Mouse (Mus musculus) intestine, embryonic 15.5 days (tissue): ENCODE data around the gene D17H6S53E. TPM values are rescaled to one million over a fixed set of nuclear protein-coding genes. Genes with fewer than 3 reads are reported as not detected.
"Not testable (repeated sequence)": the region's sequence is repeated elsewhere in the genome, so short reads cannot be mapped to it uniquely, and the experiment has no call there.

Experiments used
- ATAC-seq: fragments of 200-750 bp; cut with Nextera tagmentation; 2 replicates; pipeline ENCODE4 v1.8.0; 2017; ENCODE audit warnings: moderate TSS enrichment, moderate library complexity
- H3K27ac ChIP-seq: fragments of 300-500 bp; sonication (generic); 2 replicates; pipeline ENCODE4 v1.5.1; 2015; ENCODE audit warnings: mild to moderate bottlenecking, inconsistent platforms
- H3K27me3 ChIP-seq: fragments of 300-500 bp; sonication (generic); replicated peaks from 2 replicates; pipeline ENCODE4 v1.6.1; 2015; ENCODE audit warnings: inconsistent platforms
- H3K36me3 ChIP-seq: fragments of 300-500 bp; sonication (generic); 2 replicates; pipeline ENCODE4 v1.6.1; 2015; ENCODE audit warnings: inconsistent platforms
- H3K4me1 ChIP-seq: fragments of 300-500 bp; sonication (generic); replicated peaks from 2 replicates; pipeline ENCODE4 v1.6.1; 2015; ENCODE audit warnings: inconsistent platforms
- H3K4me2 ChIP-seq: fragments of 300-500 bp; sonication (generic); replicated peaks from 2 replicates; pipeline ENCODE4 v1.6.1; 2015; ENCODE audit warnings: mild to moderate bottlenecking, inconsistent platforms
- H3K4me3 ChIP-seq: fragments of 300-500 bp; sonication (generic); replicated peaks from 2 replicates; pipeline ENCODE4 v1.5.1; 2015; ENCODE audit warnings: inconsistent platforms
- H3K9ac ChIP-seq: fragments of 300-500 bp; sonication (generic); 2 replicates; pipeline ENCODE4 v1.6.1; 2015; ENCODE audit warnings: inconsistent platforms
- H3K9me3 ChIP-seq: fragments of 300-500 bp; sonication (generic); 2 replicates; pipeline ENCODE4 v1.6.1; 2016; ENCODE audit warnings: inconsistent platforms
- WGBS: fragments of 180-500 bp; shearing (Covaris S2); methylation state at CpG from one replicate; pipeline ENCODE4 v1.1.7; 2015; 5-methylcytosine and 5-hydroxymethylcytosine counted together
- polyA plus RNA-seq: library from polyadenylated mRNA; unstranded; fragments of >200 nt; fragmentation: Nextera tagmentation; extraction: Ambion mirVana; gene quantifications from 2 replicates; pipeline ENCODE4 v1.2.1, GENCODE M21; 2015

The D17H6S53E gene
- polyA plus RNA-seq, 1 experiment from 2014 or later = 13.6 TPM

- Histone ChIP-seq H3K4me1 (peaks cover 34% of the 10 kb centered on the region), H3K36me3 (peaks cover 26% of the 10 kb centered on the region), H3K4me2 (no peak overlapping the region), H3K9ac (no peak overlapping the region), H3K27ac (peak overlapping the region; percentile 64; the same call in 1 of the 2 replicates), H3K9me3 (no peaks in the 10 kb centered on the region), H3K27me3 (no peaks in the 10 kb centered on the region), H3K4me3 (no peak overlapping the region)
- WGBS = 88% methylated on average over 7 of the region's 7 CpGs
- no peak for ATAC-seq
Measured at GRCm38 (mm10) chr17:35104079-35104478, 22.1 kb upstream of the D17H6S53E start.

DNA sequence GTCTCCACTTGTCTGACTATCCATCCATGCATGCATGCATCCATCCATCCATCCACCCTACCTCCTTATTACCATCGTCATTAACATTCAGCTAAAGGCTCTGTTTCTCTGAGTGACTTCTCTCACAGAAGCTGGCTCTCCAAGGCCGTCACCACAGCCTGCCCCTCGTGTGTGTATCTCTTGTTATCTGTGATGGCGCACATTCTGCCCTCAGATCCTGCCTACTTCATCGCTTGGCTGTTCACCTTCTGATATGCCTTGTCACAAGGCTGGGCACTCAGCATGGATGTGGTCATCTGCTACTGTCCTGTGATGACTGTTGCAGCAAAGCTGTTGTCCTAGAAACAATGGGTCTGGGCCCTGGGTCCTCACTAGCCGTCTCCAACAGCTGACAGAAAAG is 21.4 kb upstream of the D17H6S53E start:
- Histone ChIP-seq H3K9ac (no peak overlapping the region), H3K27ac (no peak overlapping the region), H3K4me2 (no peak overlapping the region), H3K9me3 (no peaks in the 10 kb centered on the region), H3K36me3 (peaks cover 20% of the 10 kb centered on the region), H3K4me3 (no peak overlapping the region), H3K4me1 (peaks cover 29% of the 10 kb centered on the region), H3K27me3 (no peaks in the 10 kb centered on the region)
- no peak for ATAC-seq
- WGBS = 71% methylated on average over 6 of the region's 6 CpGs

DNA sequence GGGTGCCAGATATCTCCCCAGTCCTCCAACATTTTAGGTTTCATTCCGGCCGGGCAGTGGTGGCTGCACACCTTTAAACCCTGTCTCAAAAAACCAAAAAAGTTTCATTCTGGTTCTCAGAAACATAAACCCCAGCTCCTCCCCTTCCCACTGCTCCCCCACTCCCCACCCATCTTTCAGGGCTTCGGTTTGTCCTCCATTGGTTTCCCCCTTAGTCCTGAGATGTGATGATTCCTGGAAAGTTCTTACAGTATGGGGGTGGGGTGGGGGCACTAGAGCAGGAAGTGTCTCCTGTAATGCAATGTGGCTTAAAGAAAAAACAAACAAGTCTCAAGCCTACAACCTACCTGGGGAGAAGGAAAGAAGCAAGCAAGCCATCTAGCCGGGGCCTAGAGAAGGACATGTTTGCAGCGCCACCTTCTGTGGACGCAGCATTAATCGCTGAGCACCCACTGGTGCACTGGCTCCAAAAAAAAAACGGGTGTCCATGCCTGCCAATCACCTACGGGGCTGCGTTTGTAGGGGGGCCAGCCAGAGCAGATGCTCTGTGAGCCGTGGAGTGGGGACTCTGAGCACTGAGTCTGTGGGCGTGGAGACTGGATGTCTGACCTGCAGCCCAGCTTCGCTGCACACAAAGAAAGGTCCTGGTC is 20.3 kb upstream of the D17H6S53E start:
- H3K9me3 ChIP-seq = no peaks in the 10 kb centered on the region
- ATAC-seq = no peak
- 29% methylated on average over 13 of the region's 13 CpGs for WGBS
- H3K4me2 ChIP-seq = 0 out of 2 replicates have a peak overlapping the region, but pooled peaks have one; percentile 12
- no peak overlapping the region for H3K9ac ChIP-seq
- H3K36me3 ChIP-seq = peaks cover 14% of the 10 kb centered on the region
- peaks cover 24% of the 10 kb centered on the region for H3K4me1 ChIP-seq
- H3K27ac ChIP-seq = no peak overlapping the region
- H3K27me3 ChIP-seq = no peaks in the 10 kb centered on the region
- H3K4me3 ChIP-seq = no peak overlapping the region

DNA sequence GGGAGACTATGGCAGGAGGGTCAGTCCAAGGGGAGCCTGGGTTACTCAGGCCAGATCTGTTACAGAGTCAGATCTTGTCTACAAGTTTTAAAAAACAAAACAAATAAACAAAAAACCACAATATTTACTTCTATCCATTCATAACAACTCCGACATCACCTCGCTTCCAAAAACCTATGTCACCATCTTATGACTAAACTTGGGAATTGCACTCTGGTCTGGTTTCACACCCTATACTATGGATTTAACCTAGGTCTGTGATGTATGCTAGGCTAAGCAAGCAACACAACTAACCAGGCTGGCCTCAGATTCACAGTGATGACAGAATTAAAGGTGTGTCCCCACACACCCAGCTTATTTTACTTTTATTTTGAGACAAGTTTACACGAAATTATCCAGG is 19.7 kb upstream of the D17H6S53E start:
- no peaks in the 10 kb centered on the region for H3K9me3 ChIP-seq
- no peaks in the 10 kb centered on the region for H3K27me3 ChIP-seq
- H3K27ac ChIP-seq = no peak overlapping the region
- no peak for ATAC-seq
- WGBS = 65% methylated on average over 3 of the region's 3 CpGs
- peaks cover 7% of the 10 kb centered on the region for H3K36me3 ChIP-seq
- H3K4me3 ChIP-seq = no peak overlapping the region
- no peak overlapping the region for H3K9ac ChIP-seq
- no peak overlapping the region for H3K4me2 ChIP-seq
- peaks cover 22% of the 10 kb centered on the region for H3K4me1 ChIP-seq

- Histone ChIP-seq H3K27ac (no peak within 1 kb of the TSS), H3K36me3 (no peaks in the 10 kb centered on the region), H3K9me3 (no peaks in the 10 kb centered on the region), H3K4me1 (peaks cover 11% of the 10 kb centered on the region; the same call in 1 of the 2 replicates), H3K4me3 (no peak within 1 kb of the TSS), H3K4me2 (no peak within 1 kb of the TSS), H3K27me3 (no peaks in the 10 kb centered on the region), H3K9ac (no peak within 1 kb of the TSS)
- 82% methylated on average over 6 of the region's 6 CpGs for WGBS
- no peak for ATAC-seq
Measured at GRCm38 (mm10) chr17:35108097-35108496, 18.1 kb upstream of the D17H6S53E start, which contains the start of gene Ly6g5c. Ly6g5c (plus strand) TSS chr17:35108279.

DNA sequence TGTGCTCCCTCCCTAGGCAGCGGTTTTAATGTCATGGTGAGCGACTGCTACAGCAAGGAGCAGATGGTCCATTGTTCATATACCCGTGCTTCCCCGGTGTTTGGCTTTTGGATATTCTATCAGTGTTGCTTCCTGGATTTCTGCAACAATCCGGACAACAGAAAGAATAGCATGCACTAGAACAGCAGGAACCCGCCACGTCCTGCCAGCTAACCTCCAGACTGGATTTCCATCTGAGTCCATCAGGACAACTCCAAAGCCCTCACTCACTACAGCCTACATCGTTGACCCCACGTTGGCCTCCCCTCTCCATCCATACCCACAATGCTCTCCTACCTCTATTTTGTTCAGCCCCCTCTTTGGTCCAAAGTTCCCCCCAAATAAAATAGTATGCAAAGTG is 14.4 kb upstream of the D17H6S53E start:
- Histone ChIP-seq H3K4me2 (no peak overlapping the region), H3K9ac (no peak overlapping the region), H3K9me3 (no peaks in the 10 kb centered on the region), H3K27ac (no peak overlapping the region), H3K4me1 (no peaks in the 10 kb centered on the region), H3K27me3 (no peaks in the 10 kb centered on the region), H3K36me3 (peaks cover 15% of the 10 kb centered on the region; the same call in 1 of the 2 replicates), H3K4me3 (no peak overlapping the region)
- 82% methylated on average over 9 of the region's 9 CpGs for WGBS
- ATAC-seq = no peak

- peaks cover 33% of the 10 kb centered on the region for H3K36me3 ChIP-seq
- 87% methylated on average over 8 of the region's 8 CpGs for WGBS
Measured at GRCm38 (mm10) chr17:35115046-35116019, 10.8 kb upstream of the D17H6S53E start, which contains the start of gene Ly6g5b. Ly6g5b (minus strand) TSS chr17:35115428.

GRCm38 (mm10) chr17:35120745-35121142 is 5.4 kb upstream of the D17H6S53E start:
- Histone ChIP-seq H3K9ac (peak overlapping the region; percentile 84), H3K27ac (peak overlapping the region; percentile 64), H3K36me3 (peaks cover 24% of the 10 kb centered on the region), H3K4me3 (peak overlapping the region; percentile 68), H3K27me3 (no peaks in the 10 kb centered on the region), H3K4me2 (peak overlapping the region; percentile 94), H3K9me3 (no peaks in the 10 kb centered on the region), H3K4me1 (peaks cover 21% of the 10 kb centered on the region)
- no peak; the same call in 1 of the 2 replicates for ATAC-seq
- 0% methylated on average over 33 of the region's 33 CpGs for WGBS

More at GRCm38 (mm10) chr17:35115046-35116019, 10.8 kb upstream of the D17H6S53E start, which contains the start of gene Ly6g5b:
- Histone ChIP-seq H3K9me3 (no peaks in the 10 kb centered on the region), H3K4me1 (peaks cover 8% of the 10 kb centered on the region), H3K27ac (no peak within 1 kb of the TSS), H3K4me2 (no peak within 1 kb of the TSS), H3K27me3 (no peaks in the 10 kb centered on the region), H3K9ac (no peak within 1 kb of the TSS), H3K4me3 (no peak within 1 kb of the TSS)
- ATAC-seq = no peak

GRCm38 (mm10) chr17:35121143-35121799 is 4.9 kb upstream of the D17H6S53E start, which contains the start of gene Gpank1:
Gpank1 (plus strand) TSS chr17:35121455.
- Histone ChIP-seq H3K4me2 (peak within 1 kb of the TSS; percentile 94), H3K36me3 (peaks cover 20% of the 10 kb centered on the region), H3K27ac (peak within 1 kb of the TSS; percentile 89), H3K4me1 (peaks cover 21% of the 10 kb centered on the region), H3K9ac (peak within 1 kb of the TSS; percentile 84), H3K9me3 (no peaks in the 10 kb centered on the region), H3K27me3 (no peaks in the 10 kb centered on the region), H3K4me3 (peak within 1 kb of the TSS; percentile 68)
- ATAC-seq = peak; percentile 95
- under 1% methylated on average over 50 of the region's 50 CpGs for WGBS

DNA sequence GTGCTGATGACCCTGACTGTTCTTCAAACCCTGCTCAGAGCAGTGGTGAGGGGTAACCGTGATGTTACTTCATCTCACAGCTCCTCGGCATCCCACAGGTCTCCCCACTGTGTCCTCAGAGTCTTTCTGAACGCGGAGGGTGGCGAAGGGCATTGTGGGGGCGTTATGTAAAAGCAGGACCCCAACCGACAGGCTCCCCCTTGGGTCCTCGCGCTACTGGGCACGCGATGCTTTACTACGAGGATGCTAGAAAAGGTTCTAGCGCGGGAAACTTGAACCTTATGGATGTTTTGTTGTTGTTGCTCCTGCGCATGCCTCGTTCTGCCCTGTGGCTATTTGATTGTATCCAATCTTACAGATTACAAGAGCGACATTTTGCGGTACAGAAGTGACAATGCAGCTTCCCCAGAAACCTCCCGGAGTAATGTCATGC is 4.3 kb upstream of the D17H6S53E start, which contains the start of gene Csnk2b:
Gene Csnk2b, minus strand, starts transcription at position 183 of the 433 bp plus-strand sequence.
- peak within 1 kb of the TSS; percentile 68 for H3K4me3 ChIP-seq
- WGBS = under 1% methylated on average over 19 of the region's 19 CpGs
- H3K4me2 ChIP-seq = peak within 1 kb of the TSS; percentile 94
- no peak for ATAC-seq
- H3K36me3 ChIP-seq = peaks cover 18% of the 10 kb centered on the region
- H3K27me3 ChIP-seq = no peaks in the 10 kb centered on the region
- peak within 1 kb of the TSS; percentile 89 for H3K27ac ChIP-seq
- H3K9me3 ChIP-seq = no peaks in the 10 kb centered on the region
- peaks cover 25% of the 10 kb centered on the region for H3K4me1 ChIP-seq
- peak within 1 kb of the TSS; percentile 84 for H3K9ac ChIP-seq

DNA sequence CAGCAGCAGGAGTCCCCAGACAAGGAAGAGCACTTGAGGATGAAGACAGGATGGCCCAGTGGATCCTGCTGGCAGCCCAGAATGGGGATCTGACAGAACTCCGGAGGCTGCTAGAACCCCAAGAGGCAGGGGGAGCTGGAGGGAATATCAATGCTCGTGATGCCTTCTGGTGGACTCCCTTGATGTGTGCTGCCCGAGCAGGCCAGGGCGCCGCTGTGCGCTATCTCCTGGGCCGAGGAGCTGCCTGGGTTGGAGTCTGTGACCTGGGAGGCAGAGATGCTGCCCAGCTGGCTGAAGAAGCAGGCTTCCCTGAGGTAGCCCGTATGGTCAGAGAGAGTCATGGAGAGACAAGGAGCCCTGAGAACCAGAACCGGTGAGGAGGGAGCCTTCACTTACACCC is 2.9 kb upstream of the D17H6S53E start:
- H3K4me3 ChIP-seq, H3K27me3 ChIP-seq, H3K9me3 ChIP-seq, H3K9ac ChIP-seq, H3K27ac ChIP-seq, ATAC-seq, H3K4me2 ChIP-seq: not testable (repeated sequence)
- 95% methylated on average over 9 of the region's 9 CpGs for WGBS
- Histone ChIP-seq H3K4me1 (peaks cover 35% of the 10 kb centered on the region), H3K36me3 (peaks cover 12% of the 10 kb centered on the region)
